Mouse (Mus musculus) ES-CJ7 (cell line): ENCODE results near the gene Tpi1.

Experiments
- DNase-seq: peaks from one replicate; pipeline ENCODE4 v3.0.0; 2011; ENCODE audit warnings: low read depth, low spot score

Gene Tpi1

GRCm38 (mm10) chr6:124813933-124814332 is at the start of gene Tpi1:
Tpi1 (minus strand) TSS chr6:124814296.
- peak; percentile 91 for DNase-seq

GRCm38 (mm10) chr6:124863125-124863657 is 49.1 kb upstream of the Tpi1 start:
- DNase-seq, result no peak

GRCm38 (mm10) chr6:124862406-124863124 is 48.5 kb upstream of the Tpi1 start:
- no peak for DNase-seq

GRCm38 (mm10) chr6:124861802-124862201 is 47.7 kb upstream of the Tpi1 start:
- no peak for DNase-seq

GRCm38 (mm10) chr6:124861266-124861665 is 47.2 kb upstream of the Tpi1 start:
- DNase-seq, result no peak

- DNase-seq, result no peak
Measured at GRCm38 (mm10) chr6:124860511-124860910, 46.4 kb upstream of the Tpi1 start.

- DNase-seq, result peak; percentile 83
Measured at GRCm38 (mm10) chr6:124859725-124860124, 45.6 kb upstream of the Tpi1 start.

GRCm38 (mm10) chr6:124858561-124859318 is 44.6 kb upstream of the Tpi1 start:
- no peak for DNase-seq

GRCm38 (mm10) chr6:124857840-124858530 is 43.9 kb upstream of the Tpi1 start:
- no peak for DNase-seq

- peak; percentile 95 for DNase-seq
Measured at GRCm38 (mm10) chr6:124856916-124857839, 43.1 kb upstream of the Tpi1 start, which contains the start of gene P3h3. P3h3 (minus strand) TSS chr6:124857752.

- DNase-seq, result peak; percentile 60
Measured at GRCm38 (mm10) chr6:124856321-124856720, 42.2 kb upstream of the Tpi1 start.

GRCm38 (mm10) chr6:124854647-124855046 is 40.6 kb upstream of the Tpi1 start:
- DNase-seq, result no peak

- DNase-seq, result peak; percentile 95
Measured at GRCm38 (mm10) chr6:124850535-124850934, 36.4 kb upstream of the Tpi1 start.

GRCm38 (mm10) chr6:124847305-124847704 is 33.2 kb upstream of the Tpi1 start:
- peak; percentile 98 for DNase-seq

GRCm38 (mm10) chr6:124840241-124841167 is 26.4 kb upstream of the Tpi1 start, which contains the start of gene Gnb3:
Gnb3 (minus strand) TSS chr6:124840275.
- no peak for DNase-seq

GRCm38 (mm10) chr6:124839805-124840204 is 25.7 kb upstream of the Tpi1 start:
- no peak for DNase-seq

GRCm38 (mm10) chr6:124836411-124836810 is 22.3 kb upstream of the Tpi1 start:
- DNase-seq, result no peak

- no peak for DNase-seq
Measured at GRCm38 (mm10) chr6:124835531-124835930, 21.4 kb upstream of the Tpi1 start.

GRCm38 (mm10) chr6:124834512-124835081 is 20.5 kb upstream of the Tpi1 start:
- no peak for DNase-seq
